Mouse (Mus musculus) thymus, adult 2 months (tissue): ENCODE data around the gene Mrpl12.

Experiments
- CTCF ChIP-seq: fragments of 200-500 bp; IDR thresholded peaks from 2 replicates; pipeline ENCODE4 v1.5.1; 2012; ENCODE audit warnings: mild to moderate bottlenecking, control low read depth, low read length, moderate library complexity, borderline replicate concordance; ENCODE audit not compliant: control insufficient read depth, poor library complexity, insufficient read depth; ENCODE audit errors: extremely low read depth
- POLR2A ChIP-seq: fragments of 200-500 bp; IDR thresholded peaks from 2 replicates; pipeline ENCODE4 v1.6.1; 2012; ENCODE audit warnings: mild to moderate bottlenecking, low read length, control low read depth, moderate library complexity; ENCODE audit not compliant: control insufficient read depth, poor library complexity, insufficient read depth; ENCODE audit errors: extremely low read depth

DNA sequence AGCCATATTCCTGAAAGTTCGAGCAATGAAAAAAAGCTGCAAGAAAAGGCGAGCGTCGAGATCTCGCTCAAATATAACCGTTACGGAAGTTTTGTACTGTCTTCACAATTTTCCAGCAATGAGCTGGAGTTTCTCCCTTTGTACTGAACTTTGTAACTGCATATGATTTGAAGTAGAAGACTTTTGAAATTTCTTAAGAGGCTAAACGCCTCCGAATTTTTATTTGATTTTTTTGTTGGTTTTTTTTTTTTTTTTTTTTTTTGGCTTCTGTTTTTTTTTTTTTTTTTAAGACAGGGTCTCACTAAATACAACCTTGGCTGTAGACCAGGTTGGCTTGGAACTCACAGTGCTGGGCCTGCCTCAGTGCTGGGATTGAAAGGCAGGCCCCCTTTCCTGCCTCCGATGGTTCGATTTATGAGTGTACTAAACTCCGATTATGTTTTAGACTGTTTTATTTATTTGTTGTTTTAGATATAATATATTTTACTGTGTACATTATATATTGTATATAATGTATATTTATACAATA is 46.5 kb upstream of the Mrpl12 start:
- TF ChIP-seq CTCF, result no peak
- TF ChIP-seq POLR2A, result no peak
